Mouse (Mus musculus) MEL (cell line): ENCODE results near the gene Bcl10.

Source experiments
- CTCF ChIP-seq, 3 experiments: IDR thresholded peaks in 2 of 3; conservative IDR thresholded peaks in 1 of 3; 2 replicates each; pipeline ENCODE4 v1.5.1; 2011 to 2012; ENCODE audit warnings: low read length in 3 of 3, low read depth in 2 of 3, mild to moderate bottlenecking in 2 of 3, improper control_type of control experiment in 1 of 3, inconsistent platforms in 1 of 3, mixed read lengths in 1 of 3, moderate library complexity in 1 of 3; ENCODE audit not compliant: control insufficient read depth in 1 of 3, insufficient read depth in 1 of 3, poor library complexity in 1 of 3, severe bottlenecking in 1 of 3
- EP300 ChIP-seq, 2 experiments: IDR thresholded peaks; 2 replicates each; pipeline ENCODE4 v1.6.1; 2011; ENCODE audit warnings: improper control_type of control experiment in 2 of 2, low read length in 2 of 2, low read depth in 1 of 2, mild to moderate bottlenecking in 1 of 2
- GABPA ChIP-seq: IDR thresholded peaks from 2 replicates; pipeline ENCODE4 v1.6.1; 2012; ENCODE audit warnings: low read depth, mild to moderate bottlenecking, inconsistent platforms, low read length, improper control_type of control experiment, moderate library complexity
- MAFK ChIP-seq: IDR thresholded peaks from 2 replicates; pipeline ENCODE4 v1.6.1; 2011; ENCODE audit warnings: low read depth, mild to moderate bottlenecking, low read length, improper control_type of control experiment, borderline replicate concordance
- MAZ ChIP-seq: IDR thresholded peaks from 2 replicates; pipeline ENCODE4 v1.6.1; 2012; ENCODE audit warnings: low read depth, mild to moderate bottlenecking, inconsistent platforms, low read length, improper control_type of control experiment
- MYB ChIP-seq: IDR thresholded peaks from 2 replicates; pipeline ENCODE4 v1.6.1; 2011; ENCODE audit warnings: mild to moderate bottlenecking, low read depth, low read length, improper control_type of control experiment
- POLR2AphosphoS2 ChIP-seq: IDR thresholded peaks from 2 replicates; pipeline ENCODE4 v1.6.1; 2011; ENCODE audit warnings: low read length, improper control_type of control experiment
- RCOR1 ChIP-seq: IDR thresholded peaks from 2 replicates; pipeline ENCODE4 v1.6.1; 2012; ENCODE audit warnings: low read depth, mild to moderate bottlenecking, inconsistent platforms, low read length, improper control_type of control experiment
- UBTF ChIP-seq: IDR thresholded peaks from 2 replicates; pipeline ENCODE4 v1.6.1; 2012; ENCODE audit warnings: low read depth, mild to moderate bottlenecking, inconsistent platforms, low read length, improper control_type of control experiment, moderate library complexity, borderline replicate concordance; ENCODE audit not compliant: insufficient read depth
- ZMIZ1 ChIP-seq: IDR thresholded peaks from 2 replicates; pipeline ENCODE4 v1.6.1; 2012; ENCODE audit warnings: low read depth, mild to moderate bottlenecking, inconsistent platforms, low read length, improper control_type of control experiment, moderate library complexity
- ZNF384 ChIP-seq: IDR thresholded peaks from 2 replicates; pipeline ENCODE4 v1.6.1; 2012; ENCODE audit warnings: low read depth, mild to moderate bottlenecking, inconsistent platforms, low read length, improper control_type of control experiment

DNA sequence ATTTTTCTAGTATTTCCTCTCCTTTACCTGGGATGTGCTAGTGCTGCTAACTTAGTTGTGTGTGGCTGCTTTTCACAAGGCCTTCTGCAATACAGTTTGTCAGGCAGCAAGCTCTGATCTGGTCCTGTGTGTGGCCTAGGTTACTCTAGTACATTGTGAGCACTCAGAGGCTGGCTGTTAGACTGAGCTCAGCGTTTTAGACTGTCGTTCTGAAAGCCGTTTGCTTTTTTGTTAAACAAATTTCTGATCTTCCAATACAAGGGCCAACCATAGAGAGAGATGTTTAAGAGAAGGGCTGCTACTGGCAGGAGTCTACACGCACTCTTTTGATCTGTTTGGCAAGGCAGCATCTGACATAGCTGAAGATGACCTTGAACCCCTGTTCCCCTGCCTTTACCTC, 17.4 kb downstream of the Bcl10 start:
- TF ChIP-seq EP300 (IDR thresholded peaks at IDR 0.05; ENCODE audit: low read depth in 1 of 2, low read length in 2 of 2) (no peak), POLR2AphosphoS2 (no peak), UBTF (no peak), MAFK (no peak), GABPA (no peak), ZMIZ1 (no peak), MAZ (no peak), MYB (no peak), CTCF (IDR thresholded peaks at IDR 0.05 in 2 of 3, conservative IDR thresholded peaks at IDR 0.05 in 1 of 3; ENCODE audit: control insufficient read depth in 1 of 3, insufficient read depth in 1 of 3, low read depth in 2 of 3, low read length in 3 of 3, poor library complexity in 1 of 3, severe bottlenecking in 1 of 3) (no peak), RCOR1 (no peak), ZNF384 (no peak)
